Mouse (Mus musculus): ENCODE measurements around the gene Lins1. TPM values are rescaled to one million over a fixed set of nuclear protein-coding genes. Genes with fewer than 3 reads are reported as not detected.

Lins1 gene
- polyA plus RNA-seq, 1 experiment from 2014 or later, result 10.8 TPM

DNA sequence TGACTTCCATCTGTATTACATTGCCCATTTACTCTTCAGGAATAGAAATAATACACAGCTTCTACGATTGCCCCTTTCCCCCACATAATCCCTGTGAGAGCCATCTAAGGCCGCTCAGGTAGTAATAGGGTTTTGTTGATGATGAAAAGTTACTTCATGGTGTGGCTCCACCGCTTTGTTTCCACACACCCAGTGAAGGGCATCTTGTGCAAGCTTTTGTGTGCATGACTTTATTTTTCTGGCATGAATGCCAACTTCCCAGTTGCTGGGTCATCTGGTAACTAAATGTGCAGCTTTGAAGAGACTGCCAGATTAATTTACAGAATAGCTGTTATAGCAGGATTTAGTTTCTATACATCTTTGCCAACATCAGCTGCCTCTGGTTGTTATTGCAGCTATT is 14.9 kb downstream of the Lins1 start:
- Histone ChIP-seq H3K36me3 (ENCODE audit: control insufficient read depth, insufficient read depth) (peaks cover 20% of the 10 kb centered on the region), H3K4me2 (ENCODE audit: low read depth, low read length) (no peak overlapping the region), H3K9ac (ENCODE audit: low read length) (no peak overlapping the region), H3K27ac (ENCODE audit: low read length) (no peak overlapping the region), H3K9me3 (replicated peaks; ENCODE audit: control insufficient read depth, low read length) (no peaks in the 10 kb centered on the region), H3K4me1 (ENCODE audit: control insufficient read depth, insufficient read depth, low read length) (no peaks in the 10 kb centered on the region), H3K4me3 (ENCODE audit: low read length) (no peak overlapping the region), H3K27me3 (ENCODE audit: control insufficient read depth, insufficient read depth, low read length) (no peaks in the 10 kb centered on the region)
- no peak for ATAC-seq (replicated peaks; ENCODE audit: extremely low read depth, insufficient read depth, low FRiP score)
- WGBS, result 96% methylated on average over 3 of the region's 3 CpGs

DNA sequence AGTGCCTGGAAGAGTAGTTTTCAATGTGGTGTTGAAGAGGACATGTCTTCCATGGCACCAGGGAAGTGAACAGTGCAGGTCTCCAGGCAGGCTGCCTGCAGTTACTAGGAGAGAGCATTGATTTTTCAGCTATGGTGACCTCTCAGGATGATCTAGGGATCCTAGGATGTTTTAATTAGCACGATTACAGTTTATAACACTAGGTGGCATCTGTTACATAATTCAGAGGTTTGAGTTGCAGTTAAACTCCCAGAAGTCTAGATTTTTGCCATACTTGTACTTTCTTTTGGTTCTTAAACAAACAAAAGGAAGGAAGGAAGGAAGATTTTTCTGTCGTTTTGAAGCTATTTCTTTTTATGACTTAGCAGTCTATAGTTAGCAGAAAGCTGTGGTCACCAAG is 21.5 kb downstream of the Lins1 start:
- Histone ChIP-seq H3K36me3 (ENCODE audit: control insufficient read depth, insufficient read depth) (peaks cover 23% of the 10 kb centered on the region), H3K9me3 (replicated peaks; ENCODE audit: control insufficient read depth, low read length) (no peaks in the 10 kb centered on the region), H3K4me3 (ENCODE audit: low read length) (no peak overlapping the region), H3K4me2 (ENCODE audit: low read depth, low read length) (no peak overlapping the region), H3K9ac (ENCODE audit: low read length) (no peak overlapping the region), H3K4me1 (ENCODE audit: control insufficient read depth, insufficient read depth, low read length) (no peaks in the 10 kb centered on the region), H3K27me3 (ENCODE audit: control insufficient read depth, insufficient read depth, low read length) (no peaks in the 10 kb centered on the region), H3K27ac (ENCODE audit: low read length) (no peak overlapping the region)
- 40% methylated on average over 2 of the region's 2 CpGs for WGBS
- ATAC-seq (replicated peaks; ENCODE audit: extremely low read depth, insufficient read depth, low FRiP score), result no peak

DNA sequence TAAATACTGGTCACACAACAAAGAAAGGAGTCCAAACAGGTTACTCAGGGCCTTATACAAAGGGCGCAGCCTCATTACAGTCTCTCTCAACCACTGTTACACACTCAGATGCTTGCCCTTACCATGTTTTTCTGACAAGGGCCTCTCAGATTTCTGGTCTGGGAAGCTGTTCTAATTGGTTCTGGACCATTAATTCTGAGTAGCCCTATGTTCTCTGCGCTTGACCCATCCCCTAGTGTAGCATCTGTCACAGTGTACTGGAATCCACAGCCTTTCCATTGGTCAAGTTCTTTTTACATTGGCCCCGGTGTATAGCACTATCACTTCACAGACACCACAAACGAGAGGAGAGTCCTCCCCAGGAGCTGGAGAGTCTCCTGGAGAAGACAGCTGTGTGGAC is 34.8 kb downstream of the Lins1 start:
- no peaks in the 10 kb centered on the region for H3K27me3 ChIP-seq (ENCODE audit: control insufficient read depth, insufficient read depth, low read length)
- H3K36me3 ChIP-seq (ENCODE audit: control insufficient read depth, insufficient read depth), result peaks cover 7% of the 10 kb centered on the region; the same call in 1 of the 2 replicates
- no peak overlapping the region for H3K9ac ChIP-seq (ENCODE audit: low read length)
- 82% methylated on average over 4 of the region's 4 CpGs for WGBS
- no peak for ATAC-seq (replicated peaks; ENCODE audit: extremely low read depth, insufficient read depth, low FRiP score)
- no peak overlapping the region for H3K4me2 ChIP-seq (ENCODE audit: low read depth, low read length)
- no peaks in the 10 kb centered on the region for H3K4me1 ChIP-seq (ENCODE audit: control insufficient read depth, insufficient read depth, low read length)
- H3K27ac ChIP-seq (ENCODE audit: low read length), result no peak overlapping the region
- no peak overlapping the region for H3K4me3 ChIP-seq (ENCODE audit: low read length)
- H3K9me3 ChIP-seq (replicated peaks; ENCODE audit: control insufficient read depth, low read length), result no peaks in the 10 kb centered on the region

DNA sequence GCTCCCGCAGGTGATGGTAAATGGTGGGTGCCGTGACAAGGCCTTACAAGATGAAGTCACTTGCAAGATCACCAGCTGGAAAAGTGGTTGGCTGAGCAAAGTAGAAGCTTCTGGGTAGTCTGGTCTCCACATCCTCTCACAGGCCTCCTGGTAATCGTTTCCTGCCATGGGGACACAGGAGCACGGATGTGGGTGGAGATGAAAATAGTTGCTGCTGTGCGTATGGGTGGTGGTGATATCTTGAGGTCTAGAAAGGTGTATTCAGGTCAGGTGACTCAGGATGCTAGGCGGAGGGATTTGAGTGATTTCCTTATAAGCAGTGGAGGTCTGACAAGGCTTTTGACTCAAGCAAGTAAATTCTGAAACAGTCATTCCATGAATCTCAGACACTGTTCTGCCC is 35.3 kb downstream of the Lins1 start:
- H3K4me3 ChIP-seq (ENCODE audit: low read length), result no peak overlapping the region
- H3K9ac ChIP-seq (ENCODE audit: low read length), result no peak overlapping the region
- H3K9me3 ChIP-seq (replicated peaks; ENCODE audit: control insufficient read depth, low read length), result no peaks in the 10 kb centered on the region
- ATAC-seq (replicated peaks; ENCODE audit: extremely low read depth, insufficient read depth, low FRiP score), result no peak
- no peaks in the 10 kb centered on the region for H3K4me1 ChIP-seq (ENCODE audit: control insufficient read depth, insufficient read depth, low read length)
- no peak overlapping the region for H3K27ac ChIP-seq (ENCODE audit: low read length)
- 76% methylated on average over 6 of the region's 6 CpGs for WGBS
- H3K27me3 ChIP-seq (ENCODE audit: control insufficient read depth, insufficient read depth, low read length), result no peaks in the 10 kb centered on the region
- peaks cover 7% of the 10 kb centered on the region; the same call in 1 of the 2 replicates for H3K36me3 ChIP-seq (ENCODE audit: control insufficient read depth, insufficient read depth)
- H3K4me2 ChIP-seq (ENCODE audit: low read depth, low read length), result no peak overlapping the region

DNA sequence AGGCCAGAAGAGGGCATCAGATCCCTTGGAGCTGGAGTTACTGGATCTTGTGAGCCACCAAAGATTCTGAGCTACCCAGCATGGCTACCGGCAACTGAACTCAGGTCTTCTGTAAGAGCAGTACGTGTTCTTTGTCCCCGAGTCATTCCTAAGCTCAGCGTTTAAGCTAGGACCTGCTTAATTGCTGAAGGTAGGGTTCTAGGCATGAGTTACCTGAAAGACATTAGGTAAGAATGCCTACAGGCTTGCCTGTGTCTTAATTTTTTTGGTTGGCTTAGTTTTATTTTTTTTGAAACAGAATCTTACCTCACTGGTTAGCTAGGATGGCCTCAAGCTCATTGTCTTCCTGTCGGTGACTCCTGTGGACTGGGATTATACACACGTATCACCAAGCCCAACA is 38.4 kb downstream of the Lins1 start:
- H3K27me3 ChIP-seq (ENCODE audit: control insufficient read depth, insufficient read depth, low read length), result no peaks in the 10 kb centered on the region
- no peaks in the 10 kb centered on the region for H3K36me3 ChIP-seq (ENCODE audit: control insufficient read depth, insufficient read depth)
- H3K9me3 ChIP-seq (replicated peaks; ENCODE audit: control insufficient read depth, low read length), result no peaks in the 10 kb centered on the region
- 92% methylated on average over 6 of the region's 6 CpGs for WGBS
- H3K4me3 ChIP-seq (ENCODE audit: low read length), result no peak overlapping the region
- ATAC-seq (replicated peaks; ENCODE audit: extremely low read depth, insufficient read depth, low FRiP score), result no peak
- H3K4me1 ChIP-seq (ENCODE audit: control insufficient read depth, insufficient read depth, low read length), result no peaks in the 10 kb centered on the region
- no peak overlapping the region for H3K4me2 ChIP-seq (ENCODE audit: low read depth, low read length)
- H3K27ac ChIP-seq (ENCODE audit: low read length), result no peak overlapping the region
- H3K9ac ChIP-seq (ENCODE audit: low read length), result no peak overlapping the region

DNA sequence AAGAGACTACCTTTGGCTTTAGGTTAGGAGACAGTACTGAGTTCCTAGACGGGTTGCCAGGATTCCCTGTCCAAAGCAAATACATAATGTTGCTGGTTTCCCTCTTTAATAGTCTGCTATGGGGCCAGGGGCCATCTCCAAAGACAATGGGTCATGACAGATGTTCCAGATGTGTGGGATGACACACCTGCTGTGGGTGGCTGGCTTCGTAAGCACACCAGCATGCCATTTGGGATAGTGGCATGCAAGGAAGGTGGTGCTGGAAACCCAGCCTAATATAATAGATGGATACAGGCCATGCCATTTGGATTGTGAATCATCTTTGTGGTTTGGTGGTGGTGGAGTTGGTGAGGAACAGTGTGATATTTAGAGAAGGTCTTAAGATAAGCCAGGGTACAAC is 39.5 kb downstream of the Lins1 start:
- Histone ChIP-seq H3K27me3 (ENCODE audit: control insufficient read depth, insufficient read depth, low read length) (no peaks in the 10 kb centered on the region), H3K4me2 (ENCODE audit: low read depth, low read length) (no peak overlapping the region), H3K9me3 (replicated peaks; ENCODE audit: control insufficient read depth, low read length) (no peaks in the 10 kb centered on the region), H3K27ac (ENCODE audit: low read length) (no peak overlapping the region), H3K4me3 (ENCODE audit: low read length) (no peak overlapping the region), H3K9ac (ENCODE audit: low read length) (no peak overlapping the region), H3K36me3 (ENCODE audit: control insufficient read depth, insufficient read depth) (no peaks in the 10 kb centered on the region), H3K4me1 (ENCODE audit: control insufficient read depth, insufficient read depth, low read length) (no peaks in the 10 kb centered on the region)
- WGBS, result 81% methylated on average over 2 of the region's 2 CpGs
- no peak for ATAC-seq (replicated peaks; ENCODE audit: extremely low read depth, insufficient read depth, low FRiP score)

DNA sequence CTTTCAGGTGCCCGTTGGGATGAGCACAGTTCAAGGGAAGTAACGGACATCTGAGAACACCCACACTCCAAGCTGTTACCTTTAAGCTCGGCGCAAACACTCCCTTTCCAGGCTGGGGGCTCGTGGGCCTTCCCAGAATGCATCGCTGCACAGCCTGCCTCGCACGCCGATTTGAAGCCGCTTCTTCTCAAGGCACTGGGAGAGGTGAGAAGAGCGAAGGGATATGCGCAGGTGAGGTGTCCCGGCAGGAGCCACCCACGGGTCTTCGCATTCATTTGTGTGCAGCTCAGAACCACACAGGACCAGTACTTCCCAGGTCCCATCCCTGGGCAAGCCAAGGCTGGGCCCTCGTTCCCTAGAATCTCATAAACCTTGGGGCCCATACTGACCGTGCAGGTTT is 43.7 kb downstream of the Lins1 start:
- Histone ChIP-seq H3K27me3 (ENCODE audit: control insufficient read depth, insufficient read depth, low read length) (no peaks in the 10 kb centered on the region), H3K9me3 (replicated peaks; ENCODE audit: control insufficient read depth, low read length) (no peaks in the 10 kb centered on the region), H3K4me3 (ENCODE audit: low read length) (no peak overlapping the region), H3K4me1 (ENCODE audit: control insufficient read depth, insufficient read depth, low read length) (peaks cover 5% of the 10 kb centered on the region; the same call in 1 of the 2 replicates), H3K4me2 (ENCODE audit: low read depth, low read length) (no peak overlapping the region), H3K36me3 (ENCODE audit: control insufficient read depth, insufficient read depth) (no peaks in the 10 kb centered on the region), H3K27ac (ENCODE audit: low read length) (no peak overlapping the region), H3K9ac (ENCODE audit: low read length) (no peak overlapping the region)
- 93% methylated on average over 17 of the region's 17 CpGs for WGBS
- ATAC-seq (replicated peaks; ENCODE audit: extremely low read depth, insufficient read depth, low FRiP score), result no peak

DNA sequence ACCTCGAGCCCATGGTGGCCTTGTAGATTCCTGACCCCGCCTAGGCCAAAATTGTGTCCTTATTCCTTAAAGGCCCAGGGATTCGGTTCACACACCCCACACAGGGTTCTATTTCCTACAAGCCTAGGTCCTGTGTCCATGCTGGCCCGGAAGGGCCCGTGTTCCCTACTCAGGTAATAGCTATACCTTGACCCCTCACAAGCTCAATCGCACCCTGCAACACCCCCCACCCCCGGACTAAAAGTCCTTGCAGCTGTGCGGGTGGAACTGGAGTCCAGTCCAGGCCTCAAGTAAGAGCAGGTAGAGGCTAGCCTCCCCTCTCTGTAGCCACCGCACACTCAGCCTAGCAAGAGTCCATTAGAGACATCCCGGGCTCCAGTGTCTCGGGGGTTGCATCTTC is 44.2 kb downstream of the Lins1 start:
- no peak for ATAC-seq (replicated peaks; ENCODE audit: extremely low read depth, insufficient read depth, low FRiP score)

DNA sequence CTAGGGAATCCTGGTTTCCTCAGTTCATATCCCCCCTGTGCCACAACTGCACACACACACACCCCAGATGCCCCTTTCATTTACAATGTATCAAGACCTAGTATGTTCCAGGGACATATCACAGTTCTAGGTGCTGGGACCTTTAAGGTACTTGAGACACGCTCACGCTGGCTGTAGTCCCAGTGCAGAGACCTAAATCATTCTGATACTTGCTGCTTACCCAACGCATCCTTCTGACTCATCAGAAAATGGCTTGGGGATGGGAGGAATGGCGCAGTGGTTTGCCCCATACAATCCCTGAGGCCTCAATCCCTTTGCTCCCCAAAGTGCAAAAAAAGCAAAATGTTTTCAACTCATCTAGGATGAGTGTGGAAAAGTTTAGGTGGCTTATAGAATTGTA is 44.8 kb downstream of the Lins1 start:
- peaks cover 5% of the 10 kb centered on the region; the same call in 1 of the 2 replicates for H3K4me1 ChIP-seq (ENCODE audit: control insufficient read depth, insufficient read depth, low read length)
- no peaks in the 10 kb centered on the region for H3K9me3 ChIP-seq (replicated peaks; ENCODE audit: control insufficient read depth, low read length)
- no peak overlapping the region for H3K4me3 ChIP-seq (ENCODE audit: low read length)
- WGBS, result 94% methylated on average over 4 of the region's 4 CpGs
- H3K4me2 ChIP-seq (ENCODE audit: low read depth, low read length), result no peak overlapping the region
- ATAC-seq (replicated peaks; ENCODE audit: extremely low read depth, insufficient read depth, low FRiP score), result no peak
- H3K27ac ChIP-seq (ENCODE audit: low read length), result no peak overlapping the region
- H3K27me3 ChIP-seq (ENCODE audit: control insufficient read depth, insufficient read depth, low read length), result no peaks in the 10 kb centered on the region
- H3K36me3 ChIP-seq (ENCODE audit: control insufficient read depth, insufficient read depth), result no peaks in the 10 kb centered on the region
- no peak overlapping the region for H3K9ac ChIP-seq (ENCODE audit: low read length)

More for the DNA sequence above, 44.2 kb downstream of the Lins1 start:
- no peak overlapping the region for H3K4me3 ChIP-seq (ENCODE audit: low read length)
- peaks cover 5% of the 10 kb centered on the region; the same call in 1 of the 2 replicates for H3K4me1 ChIP-seq (ENCODE audit: control insufficient read depth, insufficient read depth, low read length)
- H3K36me3 ChIP-seq (ENCODE audit: control insufficient read depth, insufficient read depth), result no peaks in the 10 kb centered on the region
- H3K27me3 ChIP-seq (ENCODE audit: control insufficient read depth, insufficient read depth, low read length), result no peaks in the 10 kb centered on the region
- no peaks in the 10 kb centered on the region for H3K9me3 ChIP-seq (replicated peaks; ENCODE audit: control insufficient read depth, low read length)
- no peak overlapping the region for H3K9ac ChIP-seq (ENCODE audit: low read length)
- H3K4me2 ChIP-seq (ENCODE audit: low read depth, low read length), result no peak overlapping the region
- no peak overlapping the region for H3K27ac ChIP-seq (ENCODE audit: low read length)
- 92% methylated on average over 11 of the region's 11 CpGs for WGBS
